Mouse (Mus musculus): Measurements from ENCODE around the gene Pias3.

DNA sequence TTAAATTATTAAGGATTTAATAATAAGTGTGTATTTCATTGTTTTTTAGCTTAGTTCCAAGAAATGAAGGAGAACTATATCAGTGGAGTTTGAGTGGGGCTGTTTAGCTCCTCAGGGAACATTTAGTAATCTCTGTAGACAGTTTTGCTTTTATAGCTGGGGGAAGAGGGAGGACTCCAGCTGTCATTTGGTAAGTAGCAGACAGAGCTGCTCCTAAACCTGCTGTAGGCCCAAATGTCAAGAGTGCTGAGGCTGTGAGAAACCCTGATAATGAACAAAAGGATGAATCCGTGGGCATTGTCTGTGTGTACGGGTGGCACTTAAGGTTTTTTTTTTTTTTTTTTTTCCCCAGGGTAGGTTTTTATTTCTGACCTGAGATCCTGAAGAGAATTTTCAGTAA, 39.0 kb downstream of the Pias3 start:
- TF ChIP-seq CTCF (IDR thresholded peaks at IDR 0.05; ENCODE audit: borderline replicate concordance, extremely low read depth, insufficient read depth, insufficient read length) = no peak
- no peak for TF ChIP-seq POLR2A (IDR thresholded peaks at IDR 0.05; ENCODE audit: borderline replicate concordance, extremely low read depth, insufficient read depth, insufficient read length, poor library complexity, severe bottlenecking)

All from brain, embryonic 14.5 days (tissue).